Mouse (Mus musculus) midbrain, embryonic 16.5 days (tissue): ENCODE measurements around the gene Rnf43. TPM values are rescaled to one million over a fixed set of nuclear protein-coding genes. Genes with fewer than 3 reads are reported as not detected.

ENCODE experiments used
- ATAC-seq: fragments of 200-750 bp; cut with Nextera tagmentation; 2 replicates; pipeline ENCODE4 v1.8.0; 2017; ENCODE audit warnings: moderate TSS enrichment
- H3K27ac ChIP-seq: fragments of 300-500 bp; sonication (generic); 2 replicates; pipeline ENCODE4 v1.5.1; 2014; ENCODE audit warnings: mild to moderate bottlenecking, low read length, mixed read lengths
- H3K27me3 ChIP-seq: fragments of 300-500 bp; sonication (generic); 2 replicates; pipeline ENCODE4 v1.6.1; 2014; ENCODE audit warnings: low read depth, low read length, mixed read lengths; ENCODE audit not compliant: control insufficient read depth, insufficient read depth
- H3K36me3 ChIP-seq: fragments of 300-500 bp; sonication (generic); 2 replicates; pipeline ENCODE4 v1.6.1; 2014; ENCODE audit warnings: mild to moderate bottlenecking, low read length, moderate library complexity, mixed read lengths; ENCODE audit not compliant: control insufficient read depth, insufficient read depth
- H3K4me1 ChIP-seq: fragments of 300-500 bp; sonication (generic); 2 replicates; pipeline ENCODE4 v1.6.1; 2014; ENCODE audit warnings: mild to moderate bottlenecking, low read length, mixed read lengths; ENCODE audit not compliant: control insufficient read depth, insufficient read depth
- H3K4me2 ChIP-seq: fragments of 300-500 bp; sonication (generic); 2 replicates; pipeline ENCODE4 v1.6.1; 2014; ENCODE audit warnings: mild to moderate bottlenecking, low read length, mixed read lengths
- H3K4me3 ChIP-seq: fragments of 300-500 bp; sonication (generic); 2 replicates; pipeline ENCODE4 v1.5.1; 2014; ENCODE audit warnings: low read depth, mild to moderate bottlenecking, low read length, moderate library complexity, mixed read lengths
- H3K9ac ChIP-seq: fragments of 300-500 bp; sonication (generic); 2 replicates; pipeline ENCODE4 v1.6.1; 2014; ENCODE audit warnings: low read depth, low read length, mixed read lengths
- H3K9me3 ChIP-seq: fragments of 300-500 bp; sonication (generic); replicated peaks from 2 replicates; pipeline ENCODE4 v1.6.1; 2014; ENCODE audit warnings: mild to moderate bottlenecking, low read length, mixed read lengths; ENCODE audit not compliant: control insufficient read depth, poor library complexity, severe bottlenecking
- whole genome bisulfite sequencing: fragments of 180-500 bp; shearing (Covaris S2); extraction: QIAGEN DNeasy Blood & Tissue Kit; methylation state at CpG from one replicate; pipeline ENCODE4 v1.1.7; 2014; 5-methylcytosine and 5-hydroxymethylcytosine counted together
- polyA plus RNA-seq: library from polyadenylated mRNA; unstranded; fragments of >200 nt; fragmentation: Nextera tagmentation; extraction: Ambion mirVana; gene quantifications from 2 replicates; pipeline ENCODE4 v1.2.1, GENCODE M21; 2015

Gene Rnf43
- polyA plus RNA-seq, 1 experiment from 2014 or later: 0.68 TPM

- WGBS: under 1% methylated on average over 48 of the region's 57 CpGs
- Histone ChIP-seq H3K4me1 (peaks cover 5% of the 10 kb centered on the region), H3K27ac (peak within 1 kb of the TSS; percentile 50), H3K27me3 (no peaks in the 10 kb centered on the region), H3K9me3 (no peaks in the 10 kb centered on the region), H3K36me3 (peaks cover 5% of the 10 kb centered on the region; the same call in 1 of the 2 replicates), H3K4me3 (peak within 1 kb of the TSS; percentile 77), H3K9ac (peak within 1 kb of the TSS; percentile 80), H3K4me2 (peak within 1 kb of the TSS; percentile 95)
- peak; percentile 93 for ATAC-seq
Measured at GRCm38 (mm10) chr11:87737175-87737740, 74.7 kb downstream of the Rnf43 start, which contains the start of gene Supt4a. Gene Supt4a (plus strand): TSS chr11:87737552.

GRCm38 (mm10) chr11:87743691-87744090 lies 81.2 kb downstream of the Rnf43 start:
- no peak overlapping the region for H3K4me2 ChIP-seq
- H3K4me3 ChIP-seq: no peak overlapping the region
- H3K27me3 ChIP-seq: no peaks in the 10 kb centered on the region
- H3K9ac ChIP-seq: no peak overlapping the region
- no peak overlapping the region for H3K27ac ChIP-seq
- no peak for ATAC-seq
- 100% methylated on average over 3 of the region's 3 CpGs for WGBS
- no peaks in the 10 kb centered on the region for H3K4me1 ChIP-seq
- peaks cover 20% of the 10 kb centered on the region for H3K36me3 ChIP-seq
- no peaks in the 10 kb centered on the region for H3K9me3 ChIP-seq

GRCm38 (mm10) chr11:87744964-87745363 lies 82.4 kb downstream of the Rnf43 start:
- 89% methylated on average over 4 of the region's 4 CpGs for WGBS
- no peak for ATAC-seq
- Histone ChIP-seq H3K27ac (no peak overlapping the region), H3K36me3 (peaks cover 20% of the 10 kb centered on the region), H3K4me1 (no peaks in the 10 kb centered on the region), H3K9me3 (no peaks in the 10 kb centered on the region), H3K27me3 (no peaks in the 10 kb centered on the region), H3K9ac (no peak overlapping the region), H3K4me3 (no peak overlapping the region), H3K4me2 (no peak overlapping the region)

GRCm38 (mm10) chr11:87745632-87746555 lies 83.4 kb downstream of the Rnf43 start:
- Histone ChIP-seq H3K4me3 (no peak overlapping the region), H3K4me1 (no peaks in the 10 kb centered on the region)
- ATAC-seq: no peak

GRCm38 (mm10) chr11:87747312-87747711 lies 84.8 kb downstream of the Rnf43 start:
- Histone ChIP-seq H3K9me3 (no peaks in the 10 kb centered on the region), H3K27me3 (no peaks in the 10 kb centered on the region), H3K4me1 (no peaks in the 10 kb centered on the region), H3K4me2 (no peak overlapping the region), H3K9ac (no peak overlapping the region), H3K36me3 (peaks cover 15% of the 10 kb centered on the region), H3K4me3 (no peak overlapping the region), H3K27ac (no peak overlapping the region)
- ATAC-seq: no peak
- WGBS: 97% methylated on average over 3 of the region's 5 CpGs

More at GRCm38 (mm10) chr11:87745632-87746555, 83.4 kb downstream of the Rnf43 start:
- Histone ChIP-seq H3K4me2 (no peak overlapping the region), H3K9ac (no peak overlapping the region), H3K27ac (no peak overlapping the region), H3K9me3 (no peaks in the 10 kb centered on the region), H3K36me3 (peaks cover 15% of the 10 kb centered on the region), H3K27me3 (no peaks in the 10 kb centered on the region)
- WGBS: 82% methylated on average over 9 of the region's 9 CpGs

GRCm38 (mm10) chr11:87747716-87748115 lies 85.2 kb downstream of the Rnf43 start:
- Histone ChIP-seq H3K4me2 (no peak overlapping the region), H3K4me1 (no peaks in the 10 kb centered on the region), H3K4me3 (no peak overlapping the region), H3K36me3 (peaks cover 14% of the 10 kb centered on the region), H3K9ac (no peak overlapping the region), H3K9me3 (no peaks in the 10 kb centered on the region), H3K27ac (no peak overlapping the region), H3K27me3 (no peaks in the 10 kb centered on the region)
- 90% methylated on average over 7 of the region's 7 CpGs for WGBS
- ATAC-seq: no peak

- Histone ChIP-seq H3K27me3 (no peaks in the 10 kb centered on the region), H3K36me3 (peaks cover 10% of the 10 kb centered on the region), H3K9me3 (no peaks in the 10 kb centered on the region), H3K4me2 (no peak overlapping the region), H3K4me3 (no peak overlapping the region), H3K4me1 (no peaks in the 10 kb centered on the region), H3K9ac (no peak overlapping the region), H3K27ac (no peak overlapping the region)
- ATAC-seq: no peak
- WGBS: 42% methylated on average over 19 of the region's 19 CpGs
Measured at GRCm38 (mm10) chr11:87748132-87749119, 85.9 kb downstream of the Rnf43 start.

- Histone ChIP-seq H3K27me3 (no peaks in the 10 kb centered on the region), H3K4me2 (no peak overlapping the region), H3K9me3 (no peaks in the 10 kb centered on the region), H3K4me1 (no peaks in the 10 kb centered on the region), H3K36me3 (peaks cover 3% of the 10 kb centered on the region), H3K9ac (no peak overlapping the region), H3K27ac (no peak overlapping the region), H3K4me3 (no peak overlapping the region)
- ATAC-seq: no peak
- 65% methylated on average over 18 of the region's 18 CpGs for WGBS
Measured at GRCm38 (mm10) chr11:87749192-87750042, 86.9 kb downstream of the Rnf43 start.
